Mouse (Mus musculus): ENCODE measurements at regions not wholly inside any gene's neighbourhood (a gene's known extent, or its start where the extent isn't known, plus 50 kb on each side); places are given as distances from the start of the nearest gene placed in this dataset.

GRCm38 (mm10) chr17:41402417-41402816 is 467.6 kb upstream of the Cenpq start:
- ChIA-PET CTCF (interaction anchor here in 1 of 4 experiments (0.7 kb wide), 1 partner anchor 425 kb away, joined by 3 read pairs; no protein-coding TSS in a partner anchor), POLR2A (no interaction called here)
